In the genomic region with DNA sequence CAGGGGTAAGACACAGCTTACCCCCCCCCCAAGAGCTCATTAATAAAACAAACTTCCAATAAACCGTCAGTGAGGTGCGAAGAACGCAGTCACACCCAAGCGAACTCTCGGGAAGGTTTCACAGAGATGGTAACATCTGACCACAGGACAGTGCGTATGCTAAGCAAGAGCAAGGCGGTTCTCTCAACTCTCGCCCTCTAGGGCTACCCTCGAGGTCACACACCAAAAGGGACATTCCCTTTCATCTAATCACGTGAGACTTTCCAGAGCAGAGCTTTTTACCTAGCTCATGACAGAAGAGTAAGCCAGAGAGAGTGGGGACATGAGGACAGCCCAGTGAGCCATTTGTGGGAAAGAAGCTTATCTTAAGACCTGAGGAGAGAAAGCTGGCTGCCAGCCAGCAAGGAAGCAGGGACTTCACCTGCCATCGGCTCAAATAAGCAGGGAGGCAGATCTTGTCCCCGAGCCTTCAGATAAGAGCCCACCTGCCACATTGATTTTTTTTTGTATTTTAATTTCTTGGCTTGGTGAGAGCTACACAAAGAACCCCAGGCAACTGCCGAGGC, we compare ENCODE assay signal across 20 mouse cellular contexts. TPM values are rescaled to one million over a fixed set of nuclear protein-coding genes. Genes with fewer than 3 reads are reported as not detected.
DNase-seq lines count a peak whose midpoint lies in the region; ATAC-seq and TF ChIP-seq lines count a peak whose summit lies in the region.
"Had no signal": no experiment of that assay in that cellular context is flagged by ENCODE, and none has a peak within 500 bp of the region (broad histone marks: within the 10 kb centered on the region; RNA-seq: fewer than 3 reads in every experiment).

No protein-coding gene starts in this region.

- TF ChIP-seq POLR2A in brain, embryonic 14.5 days (IDR thresholded peaks at IDR 0.05; ENCODE audit: borderline replicate concordance, extremely low read depth, insufficient read depth, insufficient read length, poor library complexity, severe bottlenecking) = no peak

- no peaks in the 10 kb centered on the region for H3K4me1 ChIP-seq in stomach, postnatal 0 days (replicated peaks; ENCODE audit: control insufficient read depth, insufficient read depth)
- H3K4me1 ChIP-seq: midbrain, embryonic 15.5 days; neural tube, embryonic 13.5 days had no signal

- 32% methylated on average over 13 of the region's 13 CpGs for WGBS in stomach, postnatal 0 days

- ATAC-seq in megakaryocyte progenitor cell, adult 5-6 weeks (replicated peaks; ENCODE audit: poor library complexity) = 0 out of 2 replicates have a peak, but pooled peaks have one; percentile 3
- ATAC-seq in stomach, postnatal 0 days (ENCODE audit: low FRiP score, low TSS enrichment) = no peak
- ATAC-seq: forebrain, embryonic 14.5 days; midbrain, embryonic 15.5 days had no signal

- H3K4me2 ChIP-seq in stomach, postnatal 0 days (replicated peaks; ENCODE audit: low read depth) = no peak overlapping the region
- H3K4me2 ChIP-seq: midbrain, embryonic 15.5 days; neural tube, embryonic 13.5 days had no signal

- no peak overlapping the region for H3K27ac ChIP-seq in stomach, postnatal 0 days (replicated peaks)
- H3K27ac ChIP-seq: layer of hippocampus, adult 2 months; midbrain, embryonic 15.5 days; neural tube, embryonic 13.5 days had no signal

- peak; percentile 19 for DNase-seq in lung, postnatal 36 days
- DNase-seq in lung, postnatal 25 days (ENCODE audit: low spot score) = no peak
- DNase-seq in brain, embryonic 14.5 days (ENCODE audit: low read depth) = peak; percentile 13
- peak; percentile 39 for DNase-seq in stomach, postnatal 0 days (ENCODE audit: low spot score)
- no peak for DNase-seq in MN1 (ENCODE audit: low spot score)
- DNase-seq in embryo, embryonic 9.5 days (ENCODE audit: extremely low spot score) = no peak
- DNase-seq: adrenal gland, postnatal 36 days; cerebellum, adult 11-12 months; cerebellum, postnatal 10 days; kidney, adult 9 months; kidney, postnatal 25 days; layer of hippocampus, postnatal 36 days; lung, postnatal 4 days; thymus, adult 2 months; thymus, postnatal 4 days had no signal

- no peak for TF ChIP-seq EP300 in stomach, postnatal 0 days (optimal IDR thresholded peaks at IDR 0.05)

- no peaks in the 10 kb centered on the region for H3K9me3 ChIP-seq in stomach, postnatal 0 days (ENCODE audit: control insufficient read depth, low read length)
- H3K9me3 ChIP-seq: midbrain, embryonic 15.5 days; neural tube, embryonic 13.5 days had no signal

- no peak overlapping the region for H3K9ac ChIP-seq in stomach, postnatal 0 days (ENCODE audit: low read length)
- H3K9ac ChIP-seq: midbrain, embryonic 15.5 days; neural tube, embryonic 13.5 days had no signal

- H3K36me3 ChIP-seq in stomach, postnatal 0 days (ENCODE audit: control insufficient read depth, insufficient read depth, low read length) = no peaks in the 10 kb centered on the region
- H3K36me3 ChIP-seq: midbrain, embryonic 15.5 days; neural tube, embryonic 13.5 days had no signal

- H3K27me3 ChIP-seq in stomach, postnatal 0 days (ENCODE audit: control insufficient read depth, insufficient read depth, low read length) = no peaks in the 10 kb centered on the region
- H3K27me3 ChIP-seq: midbrain, embryonic 15.5 days; neural tube, embryonic 13.5 days had no signal

- no peak for TF ChIP-seq CTCF in brain, embryonic 14.5 days (IDR thresholded peaks at IDR 0.05; ENCODE audit: borderline replicate concordance, extremely low read depth, insufficient read depth, insufficient read length)
- TF ChIP-seq CTCF in stomach, postnatal 0 days (IDR thresholded peaks at IDR 0.05; ENCODE audit: low read depth) = no peak

- no peak overlapping the region for H3K4me3 ChIP-seq in stomach, postnatal 0 days (ENCODE audit: low read depth, low read length)
- H3K4me3 ChIP-seq: layer of hippocampus, adult 2 months; midbrain, embryonic 15.5 days; neural tube, embryonic 13.5 days had no signal

RNA-seq across cellular contexts. Expression of gene Vdr, which starts 18.9 kb away (rescaled TPM):
- polyA plus RNA-seq in brain, embryonic 14.5 days (2012; rRNA removed) = 0.25 and 0.26 TPM in 2 replicates
- 5.3 and 7.9 TPM in 2 replicates for total RNA-seq in megakaryocyte progenitor cell, adult 5-6 weeks (2015)
- 1.7 and 1.9 TPM in 2 replicates for total RNA-seq in megakaryocyte progenitor cell, adult 5-6 weeks (2017)
- 1.4 and 1.5 TPM in 2 replicates for polyA plus RNA-seq in stomach, postnatal 0 days (2015; fragmentation: Nextera tagmentation; extraction: Ambion mirVana)

RNA-seq across cellular contexts. Expression of gene Tmem106c, which starts 34.7 kb away (rescaled TPM):
- 57.7 and 79.8 TPM in 2 replicates for polyA plus RNA-seq in brain, embryonic 14.5 days (2012; rRNA removed)
- total RNA-seq in megakaryocyte progenitor cell, adult 5-6 weeks (2015) = 41.7 and 48.4 TPM in 2 replicates
- 26.2 and 30.1 TPM in 2 replicates for total RNA-seq in megakaryocyte progenitor cell, adult 5-6 weeks (2017)
- 33.1 and 39.8 TPM in 2 replicates for polyA plus RNA-seq in stomach, postnatal 0 days (2015; fragmentation: Nextera tagmentation; extraction: Ambion mirVana)

Comparison
In these comparisons a context has a peak if more than half of its experiments do, and no peak if none do; other contexts are left out.
1. DNase-seq: peak in lung, postnatal 36 days (single experiment), brain, embryonic 14.5 days (single experiment) and stomach, postnatal 0 days (single experiment); none in lung, postnatal 25 days (single experiment), MN1 (single experiment) and embryo, embryonic 9.5 days (single experiment).